Mouse (Mus musculus) cortical plate, adult 2 months (tissue): ENCODE measurements around the gene Dynll2.

Experiments used
- CTCF ChIP-seq: fragments of 200-500 bp; IDR thresholded peaks from 2 replicates; pipeline ENCODE4 v1.5.1; 2011; ENCODE audit warnings: mild to moderate bottlenecking, control low read depth, low read length; ENCODE audit not compliant: insufficient read depth; ENCODE audit errors: extremely low read depth
- POLR2A ChIP-seq: fragments of 200-500 bp; IDR thresholded peaks from 2 replicates; pipeline ENCODE4 v1.6.1; 2011; ENCODE audit warnings: mild to moderate bottlenecking, low read length, control low read depth; ENCODE audit not compliant: insufficient read depth; ENCODE audit errors: extremely low read depth

- TF ChIP-seq POLR2A (no peak), CTCF (no peak)
These were observed 528 bp upstream of the Dynll2 start for GRCm38 (mm10) chr11:87987861-87988260.
